Mouse (Mus musculus): ENCODE measurements around the gene Dcx.

The Dcx gene

GRCm38 (mm10) chrX:143932958-143933357 lies at the start of gene Dcx:
Gene Dcx, minus strand, starts transcription at chrX:143933311.
- no peak for DNase-seq (ENCODE audit: low spot score in 2 of 2)

- DNase-seq (ENCODE audit: low spot score in 2 of 2), result no peak
Observed at GRCm38 (mm10) chrX:143966249-143966648, 33.1 kb upstream of the Dcx start.

- DNase-seq (ENCODE audit: low spot score in 2 of 2), result no peak
Observed at GRCm38 (mm10) chrX:143933671-143934070, 560 bp upstream of the Dcx start.

- no peak for DNase-seq (ENCODE audit: low spot score in 2 of 2)
Observed at GRCm38 (mm10) chrX:143932530-143932929, 581 bp downstream of the Dcx start.

GRCm38 (mm10) chrX:143931400-143932185 lies 1.5 kb downstream of the Dcx start:
- no peak for DNase-seq (ENCODE audit: low spot score in 2 of 2)

GRCm38 (mm10) chrX:143922070-143922469 lies 11.0 kb downstream of the Dcx start:
- DNase-seq (ENCODE audit: low spot score in 2 of 2), result no peak

- DNase-seq (ENCODE audit: low spot score in 2 of 2), result no peak
Observed at GRCm38 (mm10) chrX:143906699-143907471, 26.2 kb downstream of the Dcx start.

- no peak for DNase-seq (ENCODE audit: low spot score in 2 of 2)
Observed at GRCm38 (mm10) chrX:143904689-143905088, 28.4 kb downstream of the Dcx start.

GRCm38 (mm10) chrX:143902300-143902699 lies 30.8 kb downstream of the Dcx start:
- no peak for DNase-seq (ENCODE audit: low spot score in 2 of 2)

- DNase-seq (ENCODE audit: low spot score in 2 of 2), result no peak
Observed at GRCm38 (mm10) chrX:143897363-143898285, 35.5 kb downstream of the Dcx start.

GRCm38 (mm10) chrX:143896936-143897335 lies 36.2 kb downstream of the Dcx start:
- DNase-seq (ENCODE audit: low spot score in 2 of 2), result no peak

- DNase-seq (ENCODE audit: low spot score in 2 of 2), result no peak
Observed at GRCm38 (mm10) chrX:143893180-143893579, 39.9 kb downstream of the Dcx start.

GRCm38 (mm10) chrX:143885765-143886164 lies 47.3 kb downstream of the Dcx start:
- DNase-seq (ENCODE audit: low spot score in 2 of 2), result no peak

- no peak for DNase-seq (ENCODE audit: low spot score in 2 of 2)
Observed at GRCm38 (mm10) chrX:143884953-143885352, 48.2 kb downstream of the Dcx start.

GRCm38 (mm10) chrX:143884299-143884698 lies 48.8 kb downstream of the Dcx start:
- no peak for DNase-seq (ENCODE audit: low spot score in 2 of 2)

- DNase-seq (ENCODE audit: low spot score in 2 of 2), result no peak
Observed at GRCm38 (mm10) chrX:143881806-143882468, 51.2 kb downstream of the Dcx start.

- DNase-seq (ENCODE audit: low spot score in 2 of 2), result no peak
Observed at GRCm38 (mm10) chrX:143879631-143880030, 53.5 kb downstream of the Dcx start.

- DNase-seq (ENCODE audit: low spot score in 2 of 2), result no peak
Observed at GRCm38 (mm10) chrX:143867129-143867664, 65.9 kb downstream of the Dcx start.

GRCm38 (mm10) chrX:143851351-143851750 lies 81.8 kb downstream of the Dcx start:
- no peak for DNase-seq (ENCODE audit: low spot score in 2 of 2)

GRCm38 (mm10) chrX:143849969-143850368 lies 83.1 kb downstream of the Dcx start:
- no peak for DNase-seq (ENCODE audit: low spot score in 2 of 2)

- DNase-seq (ENCODE audit: low spot score in 2 of 2), result no peak
Observed at GRCm38 (mm10) chrX:143846637-143847036, 86.5 kb downstream of the Dcx start.
